Mouse (Mus musculus) spleen, postnatal 10 days (tissue): ENCODE results near the gene B230217C12Rik.
"Not testable (repeated sequence)": the region's sequence is repeated elsewhere in the genome, so short reads cannot be mapped to it uniquely, and the experiment has no call there.

Experiments
- DNase-seq, 2 experiments: peaks; one replicate each; pipeline ENCODE4 v3.0.0; 2021 to 2022; ENCODE audit warnings: low spot score in 2 of 2

B230217C12Rik gene

DNA sequence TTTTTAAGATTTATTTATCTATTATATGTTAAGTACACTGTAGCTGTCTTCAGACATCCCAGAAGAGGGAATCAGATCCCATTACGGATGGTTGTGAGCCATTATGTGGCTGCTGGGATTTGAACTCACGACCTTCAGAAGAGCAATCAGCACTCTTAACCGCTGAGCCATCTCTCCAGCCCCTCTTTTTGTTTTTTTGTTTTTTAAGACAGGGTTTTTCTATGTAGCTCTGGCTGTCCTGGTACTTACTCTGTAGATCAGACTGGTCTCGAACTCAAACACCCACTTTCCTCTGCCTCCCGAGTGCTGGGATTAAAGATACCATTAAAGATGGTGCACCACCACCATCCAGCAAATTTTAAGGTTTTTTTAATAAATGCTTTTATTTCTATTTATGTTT lies 24.8 kb downstream of the B230217C12Rik start:
- no peak for DNase-seq

- no peak for DNase-seq
Observed at GRCm38 (mm10) chr11:97866091-97866888, 25.7 kb downstream of the B230217C12Rik start.

DNA sequence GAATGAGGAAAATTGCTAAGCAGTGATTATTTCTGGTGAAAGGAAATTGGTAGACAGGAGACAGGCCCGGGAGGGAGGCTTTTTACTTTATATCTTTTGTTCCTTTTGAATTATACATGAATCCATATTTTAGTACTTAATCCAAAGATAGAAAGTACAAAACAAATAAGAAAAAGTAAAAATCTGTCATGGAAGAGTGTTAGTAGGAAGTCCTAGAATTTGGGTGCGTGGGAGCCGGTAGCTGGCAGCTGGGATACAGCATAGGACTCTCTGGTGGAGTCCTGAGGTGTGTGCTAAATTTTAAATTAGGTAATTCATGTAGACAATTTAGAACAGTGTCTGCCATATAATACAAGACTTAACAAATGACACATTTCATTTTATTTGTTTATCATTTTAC lies 27.0 kb downstream of the B230217C12Rik start:
- DNase-seq = no peak

- not testable (repeated sequence) for DNase-seq
Observed at GRCm38 (mm10) chr11:97872378-97872777, 31.8 kb downstream of the B230217C12Rik start.

- DNase-seq = no peak
Observed at GRCm38 (mm10) chr11:97874396-97874795, 33.8 kb downstream of the B230217C12Rik start.

- DNase-seq = no peak
Observed at GRCm38 (mm10) chr11:97877341-97877740, 36.8 kb downstream of the B230217C12Rik start.

DNA sequence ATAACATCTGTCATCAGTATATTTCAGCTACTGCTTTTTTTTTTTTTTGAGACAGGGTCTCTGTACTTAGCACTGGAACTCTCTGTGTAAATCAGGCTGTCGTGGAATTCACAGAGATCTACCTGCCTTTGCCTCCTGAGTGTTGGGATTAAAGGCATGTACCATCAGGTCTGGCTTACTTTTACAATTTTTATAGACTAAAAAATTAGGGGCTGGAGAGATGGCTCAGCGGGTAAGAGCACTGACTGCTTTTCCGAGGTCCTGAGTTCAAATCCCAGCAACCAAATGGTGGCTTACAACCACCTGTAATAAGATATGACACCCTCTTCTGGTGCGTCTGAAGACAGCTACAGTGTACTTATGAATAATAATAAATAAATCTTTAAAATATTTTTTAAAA lies 39.8 kb downstream of the B230217C12Rik start:
- no peak for DNase-seq

DNA sequence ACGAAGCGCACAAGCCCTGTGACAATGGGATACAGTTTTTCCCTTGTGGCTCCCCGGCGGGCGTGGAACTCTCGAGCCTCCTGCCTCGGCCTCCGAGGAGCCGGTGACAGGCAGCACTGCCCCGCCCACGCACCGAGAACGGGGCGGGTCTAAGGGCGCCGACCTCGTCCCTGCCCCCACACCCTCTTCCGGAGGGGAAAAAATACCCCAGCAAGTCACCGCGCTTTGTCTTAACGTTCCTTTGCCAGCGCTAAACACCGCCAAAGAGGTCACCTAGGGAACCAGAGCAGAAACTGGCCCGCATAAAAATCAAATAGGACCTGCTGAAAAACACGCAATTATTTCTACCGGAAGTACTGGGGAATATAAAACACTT lies 43.0 kb downstream of the B230217C12Rik start:
- DNase-seq = peak; percentile 76 to 87

DNA sequence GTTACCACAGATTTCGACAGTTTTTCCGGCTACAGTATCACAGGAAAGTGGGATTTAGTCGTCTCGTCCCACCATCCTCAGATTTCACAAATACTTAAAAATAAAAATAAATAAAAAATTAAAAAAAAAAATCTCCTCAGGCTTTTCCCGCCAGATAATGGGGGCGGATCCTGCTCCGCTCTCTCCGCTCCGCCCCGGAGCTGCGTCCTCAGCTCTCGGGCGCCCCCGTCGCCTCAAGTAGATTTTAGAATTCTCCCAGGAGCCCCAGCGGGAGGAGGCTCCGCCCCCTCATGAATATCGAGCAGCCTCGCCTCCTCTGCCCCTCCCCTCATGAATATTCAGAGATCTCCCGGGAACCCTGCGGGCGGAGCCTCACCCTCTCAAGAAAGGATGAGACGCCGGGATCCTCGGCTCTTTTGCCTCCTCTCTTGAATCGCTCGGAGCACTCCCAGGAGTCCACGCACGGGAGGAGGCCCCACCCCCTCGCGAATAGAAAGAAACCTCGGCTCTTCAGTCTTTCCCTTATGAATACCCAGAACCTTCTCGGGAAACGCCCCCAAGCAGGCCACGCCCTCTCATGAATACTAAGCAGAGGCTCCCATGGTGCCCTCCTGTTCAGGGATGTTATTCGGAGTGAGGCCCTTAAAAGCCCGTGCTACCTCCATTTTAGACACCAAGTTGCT lies 43.5 kb downstream of the B230217C12Rik start, which contains the start of gene Fbxo47:
Fbxo47 (minus strand) TSS at position 237 of the 683 bp plus-strand sequence.
- DNase-seq = peak; percentile 90 to 98

GRCm38 (mm10) chr11:97884601-97885185 lies 44.1 kb downstream of the B230217C12Rik start:
- no peak for DNase-seq

- DNase-seq = no peak
Observed at GRCm38 (mm10) chr11:97885296-97885915, 44.8 kb downstream of the B230217C12Rik start.

DNA sequence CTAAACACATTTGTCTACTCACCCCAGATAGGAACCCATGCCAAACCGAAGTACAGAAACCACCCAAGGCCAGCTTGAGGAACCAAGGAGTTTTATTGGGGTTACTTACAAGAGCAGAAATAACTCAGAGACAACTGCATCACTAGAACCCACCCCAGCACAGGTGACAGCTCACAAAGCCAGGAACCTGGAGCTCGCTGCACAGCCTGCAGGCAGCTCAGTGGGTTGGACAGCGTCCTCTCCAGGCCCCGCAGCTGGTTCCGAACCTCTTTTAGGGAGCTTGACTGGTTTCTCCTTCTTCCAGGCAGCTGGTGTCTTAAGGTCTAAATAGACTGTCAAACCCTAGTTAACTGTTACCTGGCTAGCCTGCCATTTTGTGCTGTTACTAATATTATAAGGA lies 51.2 kb downstream of the B230217C12Rik start:
- DNase-seq = no peak
